Mouse (Mus musculus) embryo, embryonic 10.5 days (tissue): ENCODE results near the gene 4921536K21Rik.

Source experiments
- DNase-seq: peaks from one replicate; pipeline ENCODE4 v3.0.0-alpha.2; 2015; ENCODE audit warnings: low spot score

4921536K21Rik gene

GRCm38 (mm10) chr11:3854156-3854555, 40.7 kb downstream of the 4921536K21Rik start:
- DNase-seq, result no peak

GRCm38 (mm10) chr11:3853481-3854034, 41.3 kb downstream of the 4921536K21Rik start:
- DNase-seq, result no peak

- DNase-seq, result no peak
These were observed 41.9 kb downstream of the 4921536K21Rik start for GRCm38 (mm10) chr11:3853031-3853430.

GRCm38 (mm10) chr11:3851872-3852271, 43.0 kb downstream of the 4921536K21Rik start:
- DNase-seq, result no peak

- no peak for DNase-seq
These were observed 44.1 kb downstream of the 4921536K21Rik start for GRCm38 (mm10) chr11:3850746-3851277.

- no peak for DNase-seq
These were observed 44.6 kb downstream of the 4921536K21Rik start for GRCm38 (mm10) chr11:3850315-3850614.

- peak; percentile 4 for DNase-seq
These were observed 45.2 kb downstream of the 4921536K21Rik start for GRCm38 (mm10) chr11:3849469-3850314.

- no peak for DNase-seq
These were observed 48.5 kb downstream of the 4921536K21Rik start for GRCm38 (mm10) chr11:3846351-3846750.

GRCm38 (mm10) chr11:3843943-3844734, 50.8 kb downstream of the 4921536K21Rik start:
- no peak for DNase-seq
